Mouse (Mus musculus): ENCODE data around the gene 4931440F15Rik.

DNA sequence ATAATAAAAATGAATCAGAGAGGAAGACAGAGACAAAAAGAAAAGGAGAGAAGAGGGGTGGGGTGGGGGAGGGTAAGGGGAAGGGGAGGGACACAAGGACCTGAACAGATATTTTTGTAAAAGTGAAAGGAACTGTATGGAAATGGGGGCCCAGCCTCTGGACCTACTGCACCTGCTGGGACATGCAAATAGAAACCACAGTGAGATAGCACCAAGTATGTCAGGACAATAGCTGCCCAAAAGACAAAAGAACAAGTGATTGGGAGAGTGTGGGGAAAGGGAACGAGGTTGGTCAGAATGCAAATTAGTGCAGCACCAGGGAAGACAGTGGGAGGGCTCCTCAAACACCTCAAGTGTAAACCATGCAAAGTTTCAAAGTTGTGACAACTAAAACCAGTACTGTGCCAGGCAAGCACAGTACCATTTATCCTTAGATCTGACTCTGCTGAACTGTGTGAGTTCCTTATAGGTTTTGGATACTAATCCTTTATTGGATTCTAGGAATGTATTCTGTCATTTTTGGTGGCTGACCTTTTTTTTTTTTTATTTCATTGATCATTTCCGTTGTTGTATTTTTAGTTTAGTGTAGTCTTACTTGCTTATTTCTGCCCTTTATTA is 46.0 kb downstream of the 4931440F15Rik start:
- no peak for TF ChIP-seq ZNF384 (IDR thresholded peaks at IDR 0.05; ENCODE audit: low read depth, low read length)
- no peak for TF ChIP-seq ZC3H11A (IDR thresholded peaks at IDR 0.05; ENCODE audit: borderline replicate concordance, low read depth, low read length)
- TF ChIP-seq MAFK (IDR thresholded peaks at IDR 0.05; ENCODE audit: insufficient read depth, low read depth, low read length): no peak

All from ES-E14 (cell line).